Mouse (Mus musculus): ENCODE data around the gene Lmx1b. TPM values are rescaled to one million over a fixed set of nuclear protein-coding genes. Genes with fewer than 3 reads are reported as not detected.

The Lmx1b gene
- polyA plus RNA-seq, 1 experiment = 0.12 TPM

DNA sequence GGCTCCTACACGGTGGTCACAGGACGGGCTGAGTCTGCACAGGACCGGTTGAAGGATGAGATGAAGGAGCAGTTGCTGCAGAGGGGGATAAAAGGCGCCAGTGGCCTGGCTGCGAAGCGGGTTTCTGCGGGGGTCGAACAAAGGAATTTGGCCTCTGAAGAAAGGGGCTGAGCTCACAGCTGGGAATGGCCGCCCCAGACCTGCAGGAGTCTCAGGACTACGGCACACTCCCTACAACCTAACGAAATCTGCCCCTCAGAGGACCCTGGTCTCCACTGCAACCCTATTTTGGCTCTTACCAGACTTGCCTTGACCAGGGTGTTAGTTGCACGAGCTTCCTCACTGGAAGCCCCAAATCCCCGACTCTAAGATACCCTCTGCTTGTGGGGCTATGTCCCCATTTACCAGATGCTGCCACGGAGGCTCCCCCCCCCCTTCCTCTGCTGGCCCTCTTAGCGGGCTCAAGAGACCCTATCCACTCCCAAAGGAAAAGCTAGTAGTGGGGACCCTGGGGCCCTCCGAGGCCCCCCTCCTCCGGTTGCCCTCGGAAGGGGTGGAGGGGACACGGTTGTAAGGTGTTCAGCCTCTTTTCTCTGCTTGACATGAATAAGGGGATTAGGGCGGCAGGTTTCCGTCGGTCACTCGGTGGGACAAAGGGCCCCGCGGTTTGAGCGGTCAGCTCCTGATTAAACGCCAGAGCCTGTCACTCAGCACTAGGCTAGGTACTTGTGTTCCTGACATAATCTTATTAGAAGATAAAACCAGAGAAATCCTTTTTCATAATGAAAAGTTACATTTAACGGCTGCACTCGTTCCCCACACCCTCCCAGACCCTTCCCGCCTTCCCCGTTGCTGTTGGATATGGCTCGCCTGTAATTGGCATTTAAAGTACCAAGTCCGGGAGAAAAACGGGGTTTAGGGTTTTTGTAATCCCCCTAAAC is 10.0 kb downstream of the Lmx1b start:
- DNase-seq (ENCODE audit: low spot score) = no peak

DNA sequence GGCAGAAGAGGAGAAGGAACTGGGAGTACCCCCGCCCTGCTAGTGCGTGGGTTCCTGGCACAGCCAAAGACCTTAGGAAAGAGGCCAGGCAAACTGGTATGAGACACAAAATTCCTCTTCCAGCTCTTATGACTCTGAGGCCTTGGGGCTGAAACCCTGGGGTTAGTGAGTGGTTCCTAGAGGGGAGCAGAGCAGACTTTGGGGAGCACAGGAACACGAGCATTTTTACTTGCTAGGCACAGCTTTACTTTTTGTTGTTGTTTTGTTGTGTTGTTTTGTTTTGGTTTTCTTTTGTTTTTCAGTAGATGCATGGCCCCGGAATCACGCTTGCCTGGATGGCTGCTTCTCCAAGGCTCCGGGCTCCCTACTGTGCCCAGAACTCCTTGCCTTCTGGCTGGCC is 10.7 kb downstream of the Lmx1b start:
- DNase-seq (ENCODE audit: low spot score) = no peak

DNA sequence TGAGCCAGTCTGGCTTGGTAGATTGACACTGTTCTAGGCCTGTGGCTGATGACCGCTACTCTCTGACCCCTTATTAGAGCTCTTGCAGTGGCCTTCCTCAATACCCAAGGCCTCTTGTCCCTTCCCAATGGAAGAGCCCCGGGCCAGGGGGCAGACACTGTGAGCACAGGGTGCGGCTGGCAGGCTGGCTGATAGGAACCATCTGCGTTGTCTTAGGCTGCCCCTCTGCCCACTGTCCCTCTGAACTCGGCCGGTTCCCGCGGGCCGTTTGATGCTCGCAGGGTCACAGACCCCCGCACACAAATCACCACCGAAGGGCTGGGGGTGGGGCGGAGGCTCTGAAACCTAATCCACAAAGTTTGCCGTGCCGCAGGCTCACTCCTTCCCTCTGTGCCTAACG is 11.5 kb downstream of the Lmx1b start:
- DNase-seq (ENCODE audit: low spot score) = no peak

GRCm38 (mm10) chr2:33627058-33627375 is 13.3 kb downstream of the Lmx1b start:
- no peak for DNase-seq (ENCODE audit: low spot score)

DNA sequence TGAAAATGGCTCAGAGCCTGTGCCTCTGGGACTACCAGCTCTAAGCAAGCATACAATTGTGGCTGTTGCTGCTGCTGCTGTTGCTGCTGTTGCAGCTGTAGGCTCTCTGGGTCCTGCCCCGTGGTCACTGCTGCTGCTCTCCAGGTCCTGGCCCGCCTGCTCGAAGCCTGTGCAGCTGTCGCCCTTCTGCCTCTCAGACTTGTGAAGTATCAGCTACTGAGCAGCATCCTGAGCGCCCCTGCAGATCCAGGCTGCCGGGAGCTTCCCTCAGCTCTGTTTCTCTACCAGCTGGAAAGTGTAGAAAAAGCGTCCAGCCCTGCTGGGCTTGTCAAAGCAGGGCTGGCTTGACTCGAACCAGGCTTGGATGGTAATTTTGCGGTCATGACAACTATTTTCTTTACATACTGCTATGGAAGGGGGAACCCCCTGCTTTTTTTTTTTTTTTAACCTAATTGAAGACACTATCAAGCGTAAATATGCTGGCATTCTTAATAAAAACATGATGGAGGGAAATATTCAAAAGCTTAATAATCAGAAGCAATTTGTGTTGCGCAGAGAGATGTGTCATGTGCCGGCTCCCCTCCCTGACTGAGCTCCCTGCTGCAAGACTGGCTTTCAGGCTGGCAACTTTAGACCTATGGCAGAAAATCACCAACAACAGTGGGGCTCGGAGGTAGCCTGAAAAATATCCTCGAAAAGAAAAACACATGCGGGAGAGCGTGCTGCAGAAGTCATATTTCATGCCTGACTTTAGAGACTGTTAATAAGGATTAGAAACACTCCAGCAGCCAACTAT is 13.9 kb downstream of the Lmx1b start:
- DNase-seq (ENCODE audit: low spot score) = no peak

- no peak for DNase-seq (ENCODE audit: low spot score)
These were observed 22.6 kb downstream of the Lmx1b start for GRCm38 (mm10) chr2:33617670-33618069.

- DNase-seq (ENCODE audit: low spot score) = no peak
These were observed 23.9 kb downstream of the Lmx1b start for GRCm38 (mm10) chr2:33616411-33616843.

GRCm38 (mm10) chr2:33615843-33616344 is 24.4 kb downstream of the Lmx1b start:
- no peak for DNase-seq (ENCODE audit: low spot score)

DNA sequence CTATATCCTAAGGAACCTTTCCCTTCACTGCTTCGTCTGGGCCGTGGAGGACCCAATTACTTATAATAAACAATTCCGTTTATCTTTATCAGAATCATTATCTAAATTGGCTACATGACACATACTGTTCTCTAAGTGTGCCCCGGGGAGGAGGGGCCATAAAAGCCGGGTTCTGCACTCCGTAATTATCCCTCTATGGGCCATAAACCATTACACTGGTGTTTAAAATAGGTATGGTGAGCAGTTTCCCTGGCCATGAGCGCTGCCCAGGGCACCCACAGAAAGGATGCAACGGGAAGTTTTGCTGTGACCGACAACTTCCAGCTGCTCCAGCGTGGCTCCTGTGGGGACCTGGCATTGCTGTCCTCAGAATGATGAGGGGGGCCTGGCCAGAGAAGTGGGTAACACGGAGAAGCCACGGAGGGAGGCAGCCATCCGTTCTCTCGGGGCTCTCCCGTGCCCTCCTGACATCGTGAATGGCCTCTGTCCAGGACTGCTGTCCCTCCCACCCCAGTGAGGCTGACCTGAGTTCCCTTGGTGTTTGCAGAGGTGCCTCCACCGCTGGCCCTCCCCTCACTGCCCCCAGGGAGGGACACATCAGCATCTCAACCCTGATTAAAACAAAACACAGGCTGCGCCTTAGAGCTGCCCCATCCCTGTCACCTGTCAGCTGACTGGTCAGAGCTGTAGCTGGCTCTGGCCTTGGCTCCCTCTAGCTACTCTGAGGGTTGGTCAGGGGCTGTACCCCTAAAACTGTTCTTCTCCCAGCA is 34.6 kb downstream of the Lmx1b start:
- no peak for DNase-seq (ENCODE audit: low spot score)

GRCm38 (mm10) chr2:33604846-33605486 is 35.3 kb downstream of the Lmx1b start:
- DNase-seq (ENCODE audit: low spot score) = no peak

DNA sequence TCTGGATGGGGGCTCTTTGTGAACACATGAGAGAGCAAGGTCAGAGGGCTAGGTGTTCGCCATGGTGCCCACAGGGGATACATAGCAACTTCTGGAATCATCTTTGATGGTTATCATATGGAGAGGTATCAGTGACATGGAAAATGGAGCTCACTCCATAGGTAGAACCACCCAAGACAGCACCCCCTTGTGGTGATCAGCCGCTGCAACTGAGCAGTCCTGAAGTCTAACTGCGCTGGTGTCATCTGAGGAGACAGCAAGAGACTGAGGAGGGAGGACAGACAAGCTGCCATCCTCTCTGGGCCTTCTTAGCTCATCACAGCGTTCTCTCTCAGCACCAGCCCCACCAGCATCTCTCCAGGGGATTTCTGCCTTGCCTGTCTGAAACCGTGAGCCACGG is 39.8 kb downstream of the Lmx1b start:
- no peak for DNase-seq (ENCODE audit: low spot score)

- no peak for DNase-seq (ENCODE audit: low spot score)
These were observed 42.9 kb downstream of the Lmx1b start for GRCm38 (mm10) chr2:33597384-33597783.

GRCm38 (mm10) chr2:33595085-33595423 is 45.3 kb downstream of the Lmx1b start:
- no peak for DNase-seq (ENCODE audit: low spot score)

- DNase-seq (ENCODE audit: low spot score) = no peak
These were observed 45.9 kb downstream of the Lmx1b start for GRCm38 (mm10) chr2:33594181-33595084.

- no peak for DNase-seq (ENCODE audit: low spot score)
These were observed 47.3 kb downstream of the Lmx1b start for GRCm38 (mm10) chr2:33592931-33593555.

- DNase-seq (ENCODE audit: low spot score) = no peak
These were observed 51.0 kb downstream of the Lmx1b start for GRCm38 (mm10) chr2:33589280-33589679.

GRCm38 (mm10) chr2:33584937-33585910 is 55.1 kb downstream of the Lmx1b start:
- no peak for DNase-seq (ENCODE audit: low spot score)

GRCm38 (mm10) chr2:33583761-33584160 is 56.5 kb downstream of the Lmx1b start:
- DNase-seq (ENCODE audit: low spot score) = no peak

DNA sequence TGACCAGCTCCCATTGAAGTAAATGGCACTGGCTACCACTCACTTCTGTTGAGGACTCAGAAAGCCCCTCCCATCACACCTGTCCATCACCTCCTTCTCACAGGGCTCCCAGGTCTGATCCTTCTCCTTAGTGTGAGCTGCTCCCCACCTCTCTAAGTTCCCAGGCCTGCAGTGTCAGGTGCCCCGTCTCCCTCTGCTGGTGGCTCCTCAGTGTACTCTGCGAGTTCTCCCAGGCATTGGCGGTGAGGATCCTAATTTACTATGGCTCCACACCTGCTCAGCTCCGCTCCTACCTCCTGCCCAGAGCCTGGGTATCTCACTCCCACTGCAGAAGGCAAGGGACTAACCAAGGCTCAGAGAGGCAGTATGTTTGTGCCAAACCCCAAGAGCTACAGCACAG is 57.0 kb downstream of the Lmx1b start:
- no peak for DNase-seq (ENCODE audit: low spot score)

Measured in urinary bladder, adult 2 months (tissue).